Mouse (Mus musculus): ENCODE measurements around the gene Nxpe3. TPM values are rescaled to one million over a fixed set of nuclear protein-coding genes. Genes with fewer than 3 reads are reported as not detected.

The Nxpe3 gene
- polyA plus RNA-seq, 1 experiment from 2014 or later, result 0.81 TPM

DNA sequence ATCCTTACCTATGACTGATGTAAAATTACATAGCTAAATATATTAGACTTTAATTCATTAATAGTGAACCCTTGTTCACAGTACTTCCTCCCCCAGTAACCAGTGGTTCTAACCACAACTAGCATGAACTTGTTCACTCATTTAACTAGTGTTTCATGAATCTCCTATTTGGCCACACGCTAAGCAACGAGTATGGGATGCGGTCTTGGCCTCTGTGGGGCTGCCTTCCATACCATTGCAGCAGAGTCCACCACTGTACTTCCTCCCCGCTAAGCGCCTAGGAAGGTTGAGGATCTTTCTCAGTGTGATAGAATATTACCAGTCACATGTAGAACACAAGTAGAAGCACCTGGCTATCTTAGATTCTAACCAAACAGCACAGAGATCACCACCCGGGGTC is 85.7 kb downstream of the Nxpe3 start:
- Histone ChIP-seq H3K4me3 (ENCODE audit: low read length) (no peak overlapping the region), H3K9ac (ENCODE audit: low read length) (no peak overlapping the region), H3K27ac (ENCODE audit: low read length) (no peak overlapping the region), H3K4me2 (ENCODE audit: low read depth, low read length) (no peak overlapping the region), H3K27me3 (ENCODE audit: control insufficient read depth, insufficient read depth, low read length) (no peaks in the 10 kb centered on the region), H3K9me3 (replicated peaks; ENCODE audit: control insufficient read depth, low read length) (no peaks in the 10 kb centered on the region), H3K4me1 (ENCODE audit: control insufficient read depth, insufficient read depth, low read length) (peaks cover 3% of the 10 kb centered on the region; the same call in 1 of the 2 replicates), H3K36me3 (ENCODE audit: control insufficient read depth, insufficient read depth) (peaks cover 27% of the 10 kb centered on the region)
- WGBS, result 95% methylated on average over 6 of the region's 6 CpGs
- no peak for ATAC-seq (replicated peaks; ENCODE audit: extremely low read depth, insufficient read depth, low FRiP score)

DNA sequence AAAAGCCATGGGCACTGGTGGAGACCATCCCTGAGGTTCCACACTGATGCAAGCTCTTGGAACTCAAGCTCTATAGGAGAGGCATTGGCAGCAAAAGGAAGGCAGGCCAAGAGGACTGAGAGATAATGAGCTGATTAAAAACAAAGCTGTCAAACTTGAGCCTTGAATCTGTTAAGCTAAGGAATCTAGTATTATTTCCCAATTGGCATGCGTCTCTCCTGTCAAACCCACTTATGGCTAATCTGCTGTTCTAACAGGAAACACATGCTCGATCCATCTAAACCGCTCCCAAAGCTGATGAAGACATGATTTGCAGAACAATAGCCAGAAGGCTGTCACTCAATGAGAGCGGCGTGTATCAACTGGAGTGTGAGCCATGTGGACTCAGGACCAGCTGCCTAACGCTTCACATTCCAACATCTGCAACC is 87.6 kb downstream of the Nxpe3 start:
- ATAC-seq (replicated peaks; ENCODE audit: extremely low read depth, insufficient read depth, low FRiP score), result no peak
- no peak overlapping the region for H3K4me3 ChIP-seq (ENCODE audit: low read length)
- no peaks in the 10 kb centered on the region for H3K9me3 ChIP-seq (replicated peaks; ENCODE audit: control insufficient read depth, low read length)
- H3K36me3 ChIP-seq (ENCODE audit: control insufficient read depth, insufficient read depth), result peaks cover 11% of the 10 kb centered on the region
- H3K4me2 ChIP-seq (ENCODE audit: low read depth, low read length), result no peak overlapping the region
- WGBS, result 21% methylated on average over 6 of the region's 6 CpGs
- no peaks in the 10 kb centered on the region for H3K27me3 ChIP-seq (ENCODE audit: control insufficient read depth, insufficient read depth, low read length)
- H3K27ac ChIP-seq (ENCODE audit: low read length), result no peak overlapping the region
- no peak overlapping the region for H3K9ac ChIP-seq (ENCODE audit: low read length)
- H3K4me1 ChIP-seq (ENCODE audit: control insufficient read depth, insufficient read depth, low read length), result peaks cover 3% of the 10 kb centered on the region; the same call in 1 of the 2 replicates

DNA sequence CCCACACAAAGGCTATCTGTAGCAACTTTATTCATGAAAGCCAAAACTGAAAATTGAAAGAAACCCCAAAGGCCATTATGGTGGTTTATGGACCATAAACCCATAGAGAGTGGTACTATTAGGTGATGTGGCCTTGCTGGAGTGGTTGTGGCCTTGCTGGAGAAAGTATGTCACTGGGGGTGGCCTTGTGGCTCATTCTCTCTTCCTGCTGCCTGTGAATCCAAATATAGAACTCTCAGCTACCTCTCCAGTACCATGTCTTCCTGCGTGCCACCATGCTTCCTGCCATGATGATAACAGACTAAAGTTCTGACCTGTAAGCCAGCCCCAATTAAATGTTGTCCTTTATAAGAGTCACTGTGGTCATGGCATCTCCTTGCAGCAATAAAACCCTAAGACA is 90.3 kb downstream of the Nxpe3 start:
- no peak overlapping the region for H3K27ac ChIP-seq (ENCODE audit: low read length)
- peaks cover 3% of the 10 kb centered on the region; the same call in 1 of the 2 replicates for H3K4me1 ChIP-seq (ENCODE audit: control insufficient read depth, insufficient read depth, low read length)
- no peaks in the 10 kb centered on the region for H3K9me3 ChIP-seq (replicated peaks; ENCODE audit: control insufficient read depth, low read length)
- no peak overlapping the region for H3K4me3 ChIP-seq (ENCODE audit: low read length)
- 68% methylated on average over 1 of the region's 1 CpGs for WGBS
- H3K36me3 ChIP-seq (ENCODE audit: control insufficient read depth, insufficient read depth), result no peaks in the 10 kb centered on the region
- ATAC-seq (replicated peaks; ENCODE audit: extremely low read depth, insufficient read depth, low FRiP score), result no peak
- H3K9ac ChIP-seq (ENCODE audit: low read length), result no peak overlapping the region
- H3K27me3 ChIP-seq (ENCODE audit: control insufficient read depth, insufficient read depth, low read length), result no peaks in the 10 kb centered on the region
- no peak overlapping the region for H3K4me2 ChIP-seq (ENCODE audit: low read depth, low read length)

DNA sequence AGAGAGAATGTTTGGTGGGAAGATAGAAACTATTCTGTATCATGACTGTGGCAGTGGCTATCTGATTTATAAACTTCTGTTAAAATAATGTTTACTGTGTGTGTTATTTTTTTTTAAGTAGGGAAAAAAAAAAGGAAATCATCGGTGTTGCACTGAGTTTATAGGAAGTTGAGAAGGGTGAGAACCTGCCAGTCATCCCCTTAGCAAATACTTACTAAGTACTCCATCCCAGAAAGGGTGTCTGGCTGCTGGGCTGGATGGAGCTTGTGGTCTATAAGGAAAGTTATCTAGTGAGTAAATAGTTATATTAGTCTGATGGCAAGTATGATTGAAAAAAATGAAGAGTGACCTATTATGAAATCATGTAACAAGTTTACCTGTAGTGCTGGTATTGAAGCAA is 93.5 kb downstream of the Nxpe3 start:
- no peak for ATAC-seq (replicated peaks; ENCODE audit: extremely low read depth, insufficient read depth, low FRiP score)
- Histone ChIP-seq H3K9me3 (replicated peaks; ENCODE audit: control insufficient read depth, low read length) (no peaks in the 10 kb centered on the region), H3K27me3 (ENCODE audit: control insufficient read depth, insufficient read depth, low read length) (no peaks in the 10 kb centered on the region), H3K36me3 (ENCODE audit: control insufficient read depth, insufficient read depth) (no peaks in the 10 kb centered on the region), H3K4me1 (ENCODE audit: control insufficient read depth, insufficient read depth, low read length) (no peaks in the 10 kb centered on the region), H3K27ac (ENCODE audit: low read length) (no peak overlapping the region), H3K4me3 (ENCODE audit: low read length) (no peak overlapping the region), H3K9ac (ENCODE audit: low read length) (no peak overlapping the region), H3K4me2 (ENCODE audit: low read depth, low read length) (no peak overlapping the region)
- WGBS, result 71% methylated on average over 1 of the region's 1 CpGs

DNA sequence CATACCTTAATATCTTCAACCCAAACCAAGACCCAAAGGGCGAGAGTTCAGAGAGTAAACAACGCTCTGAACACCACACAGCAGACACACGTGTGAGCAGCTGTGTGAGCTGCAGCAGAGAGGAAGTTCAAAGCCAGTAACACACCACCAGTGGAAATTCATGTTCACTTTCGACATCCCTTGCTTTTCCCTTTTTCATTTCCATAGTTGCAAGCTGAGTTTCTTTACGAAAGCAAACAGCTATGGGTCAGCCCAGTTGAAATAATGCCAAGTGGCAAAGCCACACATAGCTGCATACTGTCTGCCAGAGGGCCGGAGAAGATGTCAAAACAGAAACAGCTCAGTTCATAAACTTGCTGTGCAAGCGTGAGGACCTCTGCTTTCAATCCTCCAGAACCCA is 96.2 kb downstream of the Nxpe3 start:
- no peak for ATAC-seq (replicated peaks; ENCODE audit: extremely low read depth, insufficient read depth, low FRiP score)
- WGBS, result 69% methylated on average over 7 of the region's 7 CpGs
- H3K27ac ChIP-seq (ENCODE audit: low read length), result no peak overlapping the region

DNA sequence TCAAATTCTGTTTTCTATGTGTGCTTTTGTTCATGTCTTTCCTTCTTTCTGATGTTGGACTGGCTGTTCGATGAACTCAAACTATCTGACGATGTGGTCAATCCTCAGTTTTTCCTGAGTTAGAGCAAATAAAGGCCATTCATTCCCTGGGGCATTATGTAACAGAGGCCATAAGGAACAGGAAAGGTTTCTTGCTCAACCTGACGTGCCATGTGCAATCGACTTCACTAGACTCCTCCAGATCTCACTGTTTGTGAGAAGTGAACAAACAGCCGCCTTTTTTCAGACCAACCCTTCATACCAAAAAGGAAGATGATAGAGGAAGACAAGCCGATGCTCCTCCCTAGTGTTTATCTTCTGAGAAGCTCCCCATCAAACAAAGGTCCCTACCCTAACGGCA is 104.8 kb downstream of the Nxpe3 start:
- Histone ChIP-seq H3K9me3 (replicated peaks; ENCODE audit: control insufficient read depth, low read length) (no peaks in the 10 kb centered on the region), H3K36me3 (ENCODE audit: control insufficient read depth, insufficient read depth) (no peaks in the 10 kb centered on the region), H3K9ac (ENCODE audit: low read length) (no peak overlapping the region), H3K27ac (ENCODE audit: low read length) (no peak overlapping the region), H3K4me2 (ENCODE audit: low read depth, low read length) (no peak overlapping the region), H3K4me1 (ENCODE audit: control insufficient read depth, insufficient read depth, low read length) (no peaks in the 10 kb centered on the region), H3K4me3 (ENCODE audit: low read length) (no peak overlapping the region), H3K27me3 (ENCODE audit: control insufficient read depth, insufficient read depth, low read length) (no peaks in the 10 kb centered on the region)
- 84% methylated on average over 7 of the region's 7 CpGs for WGBS
- no peak for ATAC-seq (replicated peaks; ENCODE audit: extremely low read depth, insufficient read depth, low FRiP score)

More for the DNA sequence above, 96.2 kb downstream of the Nxpe3 start:
- H3K9me3 ChIP-seq (replicated peaks; ENCODE audit: control insufficient read depth, low read length), result no peaks in the 10 kb centered on the region
- no peak overlapping the region for H3K4me2 ChIP-seq (ENCODE audit: low read depth, low read length)
- no peak overlapping the region for H3K9ac ChIP-seq (ENCODE audit: low read length)
- no peaks in the 10 kb centered on the region for H3K4me1 ChIP-seq (ENCODE audit: control insufficient read depth, insufficient read depth, low read length)
- H3K36me3 ChIP-seq (ENCODE audit: control insufficient read depth, insufficient read depth), result no peaks in the 10 kb centered on the region
- H3K4me3 ChIP-seq (ENCODE audit: low read length), result no peak overlapping the region
- H3K27me3 ChIP-seq (ENCODE audit: control insufficient read depth, insufficient read depth, low read length), result no peaks in the 10 kb centered on the region

Other genes with a start within 250 kb of the Nxpe3 start
- gene Nfkbiz, start 56.4 kb downstream of the Nxpe3 start, polyA plus RNA-seq (2015; fragmentation: Nextera tagmentation; extraction: Ambion mirVana), result 2.9 and 3.2 TPM in 2 replicates
- 9.6 and 9.9 TPM in 2 replicates for gene Cep97, start 39.6 kb upstream of the Nxpe3 start, polyA plus RNA-seq (2015; fragmentation: Nextera tagmentation; extraction: Ambion mirVana)
- 404 and 445 TPM in 2 replicates for gene Rpl24, start 71.0 kb upstream of the Nxpe3 start, polyA plus RNA-seq (2015; fragmentation: Nextera tagmentation; extraction: Ambion mirVana)
- 11.1 and 13.8 TPM in 2 replicates for gene Zbtb11, start 78.6 kb upstream of the Nxpe3 start, polyA plus RNA-seq (2015; fragmentation: Nextera tagmentation; extraction: Ambion mirVana)
- 138 and 151 TPM in 2 replicates for gene Pcnp, start 134.5 kb upstream of the Nxpe3 start, polyA plus RNA-seq (2015; fragmentation: Nextera tagmentation; extraction: Ambion mirVana)
- 21.2 and 24.3 TPM in 2 replicates for gene Trmt10c, start 142.5 kb upstream of the Nxpe3 start, polyA plus RNA-seq (2015; fragmentation: Nextera tagmentation; extraction: Ambion mirVana)
- 16.7 and 20.8 TPM in 2 replicates for gene Senp7, start 153.1 kb upstream of the Nxpe3 start, polyA plus RNA-seq (2015; fragmentation: Nextera tagmentation; extraction: Ambion mirVana)

Measured in heart, embryonic 16.5 days (tissue).